Comparison of ENCODE assay signal across 22 mouse cellular contexts in genomic region chr5:140781886-140782572, GRCm38 (mm10). TPM values are rescaled to one million over a fixed set of nuclear protein-coding genes. Genes with fewer than 3 reads are reported as not detected.
A peak's percentile ranks its signal among the peaks of the same experiment; 100 is the strongest.
DNase-seq lines count a peak whose midpoint lies in the region; ATAC-seq lines count a peak whose summit lies in the region.
"Had no signal": no experiment of that assay in that cellular context is flagged by ENCODE, and none has a peak within 500 bp of the region (broad histone marks: within the 10 kb centered on the region; RNA-seq: fewer than 3 reads in every experiment).

No protein-coding gene starts in this region.

- H3K36me3 ChIP-seq in heart, embryonic 12.5 days: peaks cover 64% of the 10 kb centered on the region
- peaks cover 63% of the 10 kb centered on the region for H3K36me3 ChIP-seq in liver, embryonic 13.5 days
- H3K36me3 ChIP-seq in liver, embryonic 11.5 days (ENCODE audit: control insufficient read depth, insufficient read depth, low read length): peaks cover 35% of the 10 kb centered on the region

- intact Hi-C loops in heart, postnatal 14 days (cut with DNase I): no loop called here

- no peak overlapping the region for H3K4me2 ChIP-seq in heart, embryonic 12.5 days
- no peak overlapping the region for H3K4me2 ChIP-seq in liver, embryonic 13.5 days
- H3K4me2 ChIP-seq in liver, embryonic 11.5 days: no peak overlapping the region
- H3K4me2 ChIP-seq: forebrain, embryonic 15.5 days; hindbrain, embryonic 13.5 days; limb, embryonic 13.5 days; liver, embryonic 15.5 days; midbrain, embryonic 15.5 days; neural tube, embryonic 12.5 days had no signal

- H3K4me3 ChIP-seq in heart, embryonic 12.5 days: no peak overlapping the region
- no peak overlapping the region for H3K4me3 ChIP-seq in liver, embryonic 13.5 days (replicated peaks)
- H3K4me3 ChIP-seq in liver, embryonic 11.5 days (ENCODE audit: low read depth, low read length): no peak overlapping the region
- H3K4me3 ChIP-seq: embryonic facial prominence, embryonic 10.5 days; forebrain, embryonic 15.5 days; hindbrain, embryonic 13.5 days; limb, embryonic 13.5 days; liver, embryonic 15.5 days; midbrain, embryonic 15.5 days; neural tube, embryonic 12.5 days had no signal

- 75% methylated on average over 8 of the region's 8 CpGs for WGBS in heart, embryonic 12.5 days
- 66% methylated on average over 8 of the region's 8 CpGs for WGBS in liver, embryonic 13.5 days (ENCODE audit: insufficient replicate concordance)
- 85% methylated on average over 8 of the region's 8 CpGs for WGBS in liver, embryonic 11.5 days

- no peaks in the 10 kb centered on the region for H3K27me3 ChIP-seq in heart, embryonic 12.5 days (replicated peaks)
- no peaks in the 10 kb centered on the region for H3K27me3 ChIP-seq in liver, embryonic 13.5 days
- no peaks in the 10 kb centered on the region for H3K27me3 ChIP-seq in liver, embryonic 11.5 days (replicated peaks; ENCODE audit: control insufficient read depth, insufficient read depth, low read length)
- H3K27me3 ChIP-seq: forebrain, embryonic 15.5 days; hindbrain, embryonic 13.5 days; limb, embryonic 13.5 days; liver, embryonic 15.5 days; midbrain, embryonic 15.5 days; neural tube, embryonic 12.5 days had no signal

- peaks cover 51% of the 10 kb centered on the region for H3K4me1 ChIP-seq in heart, embryonic 12.5 days (replicated peaks)
- H3K4me1 ChIP-seq in liver, embryonic 13.5 days (replicated peaks): peaks cover 49% of the 10 kb centered on the region
- H3K4me1 ChIP-seq in liver, embryonic 11.5 days (replicated peaks; ENCODE audit: control insufficient read depth, insufficient read depth, low read length): peaks cover 3% of the 10 kb centered on the region
- H3K4me1 ChIP-seq: forebrain, embryonic 15.5 days; neural tube, embryonic 12.5 days had no signal

- no peak overlapping the region for H3K9ac ChIP-seq in heart, embryonic 12.5 days
- H3K9ac ChIP-seq in liver, embryonic 13.5 days: no peak overlapping the region
- no peak overlapping the region for H3K9ac ChIP-seq in liver, embryonic 11.5 days (ENCODE audit: low read depth, low read length)
- H3K9ac ChIP-seq: forebrain, embryonic 15.5 days; hindbrain, embryonic 13.5 days; limb, embryonic 13.5 days; liver, embryonic 15.5 days; midbrain, embryonic 15.5 days; neural tube, embryonic 12.5 days had no signal

- DNase-seq in heart, postnatal 14 days: no peak
- DNase-seq in kidney, adult 18-20 months: peak; percentile 27
- DNase-seq in kidney, postnatal 14 days: no peak
- DNase-seq in liver, embryonic 13.5 days: no peak
- DNase-seq in liver, embryonic 11.5 days (ENCODE audit: low spot score): no peak
- DNase-seq in right cerebral cortex, adult 18-20 months: no peak
- DNase-seq: adrenal gland, postnatal 36 days; cerebellum, adult 11 months; cerebellum, adult 9-11 months; gastrocnemius, postnatal 10 days; layer of hippocampus, adult 9-11 months; lung, postnatal 4 days; right cerebral cortex, postnatal 25 days; spleen, adult 18-20 months had no signal

- H3K9me3 ChIP-seq in heart, embryonic 12.5 days (replicated peaks): 0 out of 2 replicates have a peak, but pooled peaks cover 6% of the 10 kb centered on the region
- H3K9me3 ChIP-seq in liver, embryonic 13.5 days (replicated peaks): no peaks in the 10 kb centered on the region
- H3K9me3 ChIP-seq in liver, embryonic 11.5 days (ENCODE audit: control insufficient read depth, low read length): no peaks in the 10 kb centered on the region
- H3K9me3 ChIP-seq: embryonic facial prominence, embryonic 10.5 days; forebrain, embryonic 15.5 days; hindbrain, embryonic 13.5 days; limb, embryonic 13.5 days; liver, embryonic 15.5 days; midbrain, embryonic 15.5 days; neural tube, embryonic 12.5 days had no signal

- 0 out of 2 replicates have a peak overlapping the region, but pooled peaks have one; percentile 4 for H3K27ac ChIP-seq in heart, embryonic 12.5 days (ENCODE audit: poor library complexity, severe bottlenecking)
- 0 out of 2 replicates have a peak overlapping the region, but pooled peaks have one; percentile 16 for H3K27ac ChIP-seq in liver, embryonic 13.5 days
- no peak overlapping the region for H3K27ac ChIP-seq in liver, embryonic 11.5 days (ENCODE audit: low read depth, low read length)
- H3K27ac ChIP-seq: embryonic facial prominence, embryonic 10.5 days; forebrain, embryonic 15.5 days; hindbrain, embryonic 13.5 days; limb, embryonic 13.5 days; liver, embryonic 15.5 days; midbrain, embryonic 15.5 days; neural tube, embryonic 12.5 days had no signal

- ATAC-seq in heart, embryonic 12.5 days (ENCODE audit: insufficient number of reproducible peaks, low FRiP score): no peak
- ATAC-seq in liver, embryonic 13.5 days (ENCODE audit: low read depth): no peak
- ATAC-seq in liver, embryonic 11.5 days (replicated peaks; ENCODE audit: low FRiP score): no peak
- ATAC-seq: forebrain, embryonic 15.5 days; midbrain, embryonic 15.5 days had no signal

RNA-seq across cellular contexts. Expression of gene Gna12, which starts 48.2 kb away (rescaled TPM):
- polyA plus RNA-seq in heart, embryonic 12.5 days (2016; fragmentation: Nextera tagmentation; extraction: Ambion mirVana): 48.5 and 50.6 TPM in 2 replicates
- total RNA-seq in heart, postnatal 14 days (2021): 10 to 100 TPM; 80.5 to 84.2 TPM
- polyA plus RNA-seq in liver, embryonic 13.5 days (2015; fragmentation: Nextera tagmentation; extraction: Ambion mirVana): 5.3 and 7.0 TPM in 2 replicates
- polyA plus RNA-seq in liver, embryonic 11.5 days (2014; fragmentation: Nextera tagmentation; extraction: Ambion mirVana): 25.1 and 31.1 TPM in 2 replicates

RNA-seq across cellular contexts. Expression of gene Amz1, which starts 58.1 kb away (rescaled TPM):
- polyA plus RNA-seq in heart, embryonic 12.5 days (2016; fragmentation: Nextera tagmentation; extraction: Ambion mirVana): 0.40 and 0.59 TPM in 2 replicates
- under 1 TPM; 0.46 to 0.65 TPM for total RNA-seq in heart, postnatal 14 days (2021)
- polyA plus RNA-seq in liver, embryonic 13.5 days (2015; fragmentation: Nextera tagmentation; extraction: Ambion mirVana): 0.82 and 0.97 TPM in 2 replicates
- polyA plus RNA-seq in liver, embryonic 11.5 days (2014; fragmentation: Nextera tagmentation; extraction: Ambion mirVana): 1.2 and 2.0 TPM in 2 replicates
